Mouse (Mus musculus): ENCODE results near the gene Olfr1150-ps1. TPM values are rescaled to one million over a fixed set of nuclear protein-coding genes. Genes with fewer than 3 reads are reported as not detected.

The Olfr1150-ps1 gene
- total RNA-seq (2021): not detected
- long read RNA-seq, experiment 1: 0 reads
- long read RNA-seq, experiment 2: 0 reads

- DNase-seq (ENCODE audit: low spot score in 2 of 2): no peak
- intact Hi-C loops (cut with DNase I): no loop called here
Observed at GRCm38 (mm10) chr2:87843693-87844092, at the start of gene Olfr1150-ps1. Gene Olfr1150-ps1 (plus strand): TSS chr2:87843993.

GRCm38 (mm10) chr2:87800292-87800691, 43.5 kb upstream of the Olfr1150-ps1 start, which contains the start of gene Olfr1143:
Gene Olfr1143 (plus strand): TSS chr2:87800592.
- DNase-seq (ENCODE audit: low spot score in 2 of 2): no peak
- intact Hi-C loops (cut with DNase I): no loop called here

GRCm38 (mm10) chr2:87809522-87809921, 34.3 kb upstream of the Olfr1150-ps1 start, which contains the start of gene Olfr1145:
Gene Olfr1145 (plus strand): TSS chr2:87809822.
- no peak for DNase-seq (ENCODE audit: low spot score in 2 of 2)
- intact Hi-C loops (cut with DNase I): no loop called here

GRCm38 (mm10) chr2:87830233-87830632, 13.6 kb upstream of the Olfr1150-ps1 start, which contains the start of gene Olfr1148:
Gene Olfr1148 (plus strand): TSS chr2:87830533.
- no peak for DNase-seq (ENCODE audit: low spot score in 2 of 2)
- intact Hi-C loops (cut with DNase I): no loop called here

- intact Hi-C loops (cut with DNase I): no loop called here
Observed at GRCm38 (mm10) chr2:87855562-87855961, 11.8 kb downstream of the Olfr1150-ps1 start, which contains the start of gene Olfr1151. Gene Olfr1151 (plus strand): TSS chr2:87855862.

GRCm38 (mm10) chr2:87866192-87866591, 22.4 kb downstream of the Olfr1150-ps1 start, which contains the start of gene Olfr1152:
Gene Olfr1152 (plus strand): TSS chr2:87866492.
- intact Hi-C loops (cut with DNase I): no loop called here
- DNase-seq (ENCODE audit: low spot score in 2 of 2): no peak

More at GRCm38 (mm10) chr2:87855562-87855961, 11.8 kb downstream of the Olfr1150-ps1 start, which contains the start of gene Olfr1151:
- no peak for DNase-seq (ENCODE audit: low spot score in 2 of 2)

- intact Hi-C loops (cut with DNase I): no loop called here
- DNase-seq (ENCODE audit: low spot score in 2 of 2): no peak
Observed at GRCm38 (mm10) chr2:87894662-87895061, 50.9 kb downstream of the Olfr1150-ps1 start, which contains the start of gene Olfr1153. Gene Olfr1153 (plus strand): TSS chr2:87894962.

Other genes starting within 250 kb of the Olfr1150-ps1 start
- not detected for gene Olfr1130, start 237.8 kb upstream of the Olfr1150-ps1 start, total RNA-seq (2021)
- not detected for gene Olfr1131, start 216.9 kb upstream of the Olfr1150-ps1 start, total RNA-seq (2021)
- not detected for gene Olfr1132, start 206.5 kb upstream of the Olfr1150-ps1 start, total RNA-seq (2021)
- gene Olfr1133, start 196.6 kb upstream of the Olfr1150-ps1 start, total RNA-seq (2021): not detected
- gene Olfr1134, start 185.5 kb upstream of the Olfr1150-ps1 start, total RNA-seq (2021): not detected
- not detected for gene Olfr1135, start 170.3 kb upstream of the Olfr1150-ps1 start, total RNA-seq (2021)
- gene Olfr1136, start 150.0 kb upstream of the Olfr1150-ps1 start, total RNA-seq (2021): not detected
- not detected for gene Olfr1137, start 130.8 kb upstream of the Olfr1150-ps1 start, total RNA-seq (2021)
- gene Olfr1138, start 104.0 kb upstream of the Olfr1150-ps1 start, total RNA-seq (2021): not detected
- not detected for gene Olfr1140, start 100.2 kb upstream of the Olfr1150-ps1 start, total RNA-seq (2021)
- not detected for gene Olfr1141, start 90.0 kb upstream of the Olfr1150-ps1 start, total RNA-seq (2021)
- gene Olfr152, start 64.5 kb upstream of the Olfr1150-ps1 start, total RNA-seq (2021): not detected
- gene Olfr1143, start 43.4 kb upstream of the Olfr1150-ps1 start, total RNA-seq (2021): not detected
- not detected for gene Olfr1145, start 34.2 kb upstream of the Olfr1150-ps1 start, total RNA-seq (2021)
- gene Olfr1148, start 13.5 kb upstream of the Olfr1150-ps1 start, total RNA-seq (2021): not detected
- gene Olfr1151, start 11.9 kb downstream of the Olfr1150-ps1 start, total RNA-seq (2021): not detected
- gene Olfr1152, start 22.5 kb downstream of the Olfr1150-ps1 start, total RNA-seq (2021): not detected
- not detected for gene Olfr1153, start 51.0 kb downstream of the Olfr1150-ps1 start, total RNA-seq (2021)
- not detected for gene Olfr1154, start 61.2 kb downstream of the Olfr1150-ps1 start, total RNA-seq (2021)
- not detected for gene Olfr1155, start 101.1 kb downstream of the Olfr1150-ps1 start, total RNA-seq (2021)
- gene Olfr1156, start 109.1 kb downstream of the Olfr1150-ps1 start, total RNA-seq (2021): not detected
- gene Olfr1157, start 124.3 kb downstream of the Olfr1150-ps1 start, total RNA-seq (2021): not detected
- gene Olfr74, start 130.7 kb downstream of the Olfr1150-ps1 start, total RNA-seq (2021): not detected
- not detected for gene Olfr1158, start 146.1 kb downstream of the Olfr1150-ps1 start, total RNA-seq (2021)
- not detected for gene Olfr1160, start 164.3 kb downstream of the Olfr1150-ps1 start, total RNA-seq (2021)
- not detected for gene Olfr1161, start 178.8 kb downstream of the Olfr1150-ps1 start, total RNA-seq (2021)
- not detected for gene Olfr73, start 193.7 kb downstream of the Olfr1150-ps1 start, total RNA-seq (2021)
- gene Olfr1162, start 207.1 kb downstream of the Olfr1150-ps1 start, total RNA-seq (2021): not detected
- gene Olfr1163, start 227.8 kb downstream of the Olfr1150-ps1 start, total RNA-seq (2021): not detected
- not detected for gene Olfr1164, start 250.0 kb downstream of the Olfr1150-ps1 start, total RNA-seq (2021)

All from left cerebral cortex, postnatal 14 days (tissue).